Mouse (Mus musculus): Measurements from ENCODE around the gene Plagl1.
A peak's percentile ranks its signal among the peaks of the same experiment; 100 is the strongest.

Gene Plagl1

DNA sequence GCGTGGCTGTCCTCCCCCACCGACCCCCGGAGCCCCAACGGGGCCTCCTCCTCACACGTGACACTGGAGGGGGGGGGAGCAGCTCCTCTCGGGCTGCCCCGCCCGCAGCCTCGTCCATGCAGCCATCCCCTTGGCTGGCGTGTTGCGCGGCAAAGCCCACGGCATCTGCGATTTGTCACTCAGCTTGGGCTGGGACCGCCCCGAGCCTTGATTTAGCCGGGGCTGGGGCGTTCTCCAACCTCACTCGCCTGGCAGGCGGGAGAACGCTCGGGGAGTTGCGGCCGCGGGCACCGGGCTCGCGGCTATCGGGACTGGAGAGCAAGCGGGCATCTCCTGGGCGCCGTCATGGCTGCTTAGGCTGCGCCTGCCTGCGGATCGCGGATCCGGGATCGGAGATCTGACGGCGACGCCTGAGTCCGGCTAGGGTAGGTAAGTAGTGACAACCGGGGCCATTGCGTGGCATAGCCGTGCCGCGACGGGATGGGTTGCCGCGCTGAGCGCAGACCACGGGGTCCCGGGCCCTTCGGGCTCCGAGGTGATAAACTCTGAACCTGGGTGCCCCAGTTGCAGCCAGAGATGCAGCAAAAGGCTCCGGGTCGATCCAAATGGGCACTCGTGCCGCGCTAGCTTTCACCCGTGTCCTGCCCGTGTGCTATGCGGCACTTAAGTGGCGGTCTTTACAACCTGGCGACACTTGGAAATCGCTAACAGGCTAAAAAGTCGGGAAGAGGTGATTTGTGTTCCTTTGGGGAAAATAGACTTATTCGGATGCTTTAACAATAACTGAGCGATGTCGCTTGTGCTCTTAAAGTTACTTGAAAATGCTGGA lies 30.5 kb downstream of the Plagl1 start:
- DNase-seq (ENCODE audit: low read depth), result peak; percentile 67

DNA sequence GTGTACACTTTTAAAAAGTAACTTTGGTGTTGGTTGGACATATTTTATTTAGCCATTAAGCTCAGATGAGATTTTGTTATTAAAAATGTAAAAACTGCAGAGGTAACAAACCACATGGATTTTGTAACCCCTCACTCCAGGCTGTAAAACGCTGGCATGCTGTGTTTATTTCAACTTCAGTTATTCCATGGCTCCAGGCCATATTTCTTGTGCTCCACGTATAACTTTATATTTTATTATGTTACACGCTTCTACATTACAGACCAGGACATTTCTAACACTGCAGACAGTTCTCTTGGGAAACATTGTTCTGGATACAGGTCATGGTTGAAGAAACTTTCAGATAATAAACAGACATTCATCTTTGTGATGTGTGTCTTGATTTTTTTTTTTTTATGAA lies 32.7 kb downstream of the Plagl1 start:
- DNase-seq (ENCODE audit: low read depth), result no peak

DNA sequence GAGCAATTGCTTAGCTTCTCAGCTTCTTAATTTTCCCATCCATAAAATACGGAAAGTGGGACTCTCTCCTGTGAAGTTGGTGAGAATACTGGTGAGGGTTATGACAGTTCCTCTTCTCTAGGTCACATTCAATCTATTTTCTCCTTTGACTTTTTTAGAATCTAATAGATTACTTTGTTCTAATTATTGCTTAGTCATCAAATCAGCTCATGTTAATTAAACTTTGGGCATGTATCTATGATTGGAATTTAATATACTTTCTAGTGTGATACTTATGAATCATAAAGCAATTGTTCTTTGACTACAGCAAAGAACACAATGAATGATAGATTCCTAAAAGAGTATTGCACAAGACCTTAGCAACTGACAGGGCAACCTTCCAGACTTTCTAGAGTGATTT lies 38.6 kb downstream of the Plagl1 start:
- no peak for DNase-seq (ENCODE audit: low read depth)

DNA sequence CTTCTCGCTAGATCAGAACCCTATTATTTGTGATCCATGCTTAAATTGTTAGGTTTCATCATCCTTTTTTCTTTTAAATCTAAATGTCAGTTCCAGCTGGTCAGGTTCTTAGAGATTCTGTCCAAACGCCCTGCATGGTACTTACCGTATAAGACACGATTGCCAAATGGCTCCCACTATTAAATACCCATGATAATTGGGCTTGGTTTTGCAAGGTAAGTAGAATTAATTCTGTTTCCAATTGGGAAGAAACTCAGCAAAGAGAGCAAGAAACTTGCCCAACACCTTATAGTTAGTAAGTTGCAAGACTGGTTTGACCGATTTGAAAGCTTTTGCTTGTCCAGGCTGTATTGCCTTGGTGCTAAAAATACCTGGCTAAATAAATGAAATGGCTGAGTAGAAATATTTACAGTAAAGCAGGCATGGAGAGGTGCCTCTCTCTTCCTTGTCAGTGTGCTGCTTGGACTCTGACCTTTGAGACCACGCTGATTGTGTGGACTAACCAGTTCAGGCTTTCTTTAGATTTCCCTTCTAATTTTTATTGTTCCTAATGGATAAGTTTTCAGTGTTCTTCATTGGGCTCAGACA lies 39.9 kb downstream of the Plagl1 start:
- DNase-seq (ENCODE audit: low read depth), result no peak

DNA sequence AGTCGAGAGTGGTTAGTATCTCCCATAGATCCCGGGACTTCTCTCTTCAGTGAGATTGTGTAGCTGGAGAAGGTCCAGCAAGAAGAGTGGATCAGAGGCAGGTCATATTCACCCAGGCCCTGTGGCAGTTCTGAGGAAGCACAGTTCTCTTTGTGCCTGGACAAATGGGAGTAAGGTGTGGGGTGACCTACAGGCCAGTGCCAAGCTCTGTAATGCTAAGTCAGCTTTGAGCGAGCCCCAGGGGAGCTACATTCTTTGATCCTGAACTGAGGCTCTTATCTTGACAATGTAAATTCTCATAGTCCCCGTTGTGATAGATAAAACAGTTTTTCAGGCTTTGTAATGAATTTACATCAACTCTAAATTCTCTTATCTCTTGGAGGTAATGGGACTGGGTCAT lies 42.1 kb downstream of the Plagl1 start:
- no peak for DNase-seq (ENCODE audit: low read depth)

DNA sequence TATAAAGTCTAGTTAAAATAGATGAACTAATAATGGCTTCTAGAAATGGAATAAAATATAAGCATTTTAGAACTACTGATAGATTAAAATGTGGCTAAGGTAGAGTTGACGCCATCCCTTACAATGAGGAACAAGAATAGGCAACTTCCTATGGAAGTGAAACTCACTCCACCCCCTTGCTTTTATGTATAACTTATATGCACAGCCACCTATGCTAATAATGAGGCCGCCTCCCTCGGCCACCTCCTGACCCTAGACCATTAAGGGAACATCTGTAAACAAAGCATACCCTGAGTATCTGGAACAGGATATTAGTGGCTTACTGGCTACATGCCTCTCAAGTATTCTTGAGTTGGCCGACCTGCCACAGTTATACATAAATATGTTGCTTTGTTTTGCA lies 43.5 kb downstream of the Plagl1 start:
- no peak for DNase-seq (ENCODE audit: low read depth)

DNA sequence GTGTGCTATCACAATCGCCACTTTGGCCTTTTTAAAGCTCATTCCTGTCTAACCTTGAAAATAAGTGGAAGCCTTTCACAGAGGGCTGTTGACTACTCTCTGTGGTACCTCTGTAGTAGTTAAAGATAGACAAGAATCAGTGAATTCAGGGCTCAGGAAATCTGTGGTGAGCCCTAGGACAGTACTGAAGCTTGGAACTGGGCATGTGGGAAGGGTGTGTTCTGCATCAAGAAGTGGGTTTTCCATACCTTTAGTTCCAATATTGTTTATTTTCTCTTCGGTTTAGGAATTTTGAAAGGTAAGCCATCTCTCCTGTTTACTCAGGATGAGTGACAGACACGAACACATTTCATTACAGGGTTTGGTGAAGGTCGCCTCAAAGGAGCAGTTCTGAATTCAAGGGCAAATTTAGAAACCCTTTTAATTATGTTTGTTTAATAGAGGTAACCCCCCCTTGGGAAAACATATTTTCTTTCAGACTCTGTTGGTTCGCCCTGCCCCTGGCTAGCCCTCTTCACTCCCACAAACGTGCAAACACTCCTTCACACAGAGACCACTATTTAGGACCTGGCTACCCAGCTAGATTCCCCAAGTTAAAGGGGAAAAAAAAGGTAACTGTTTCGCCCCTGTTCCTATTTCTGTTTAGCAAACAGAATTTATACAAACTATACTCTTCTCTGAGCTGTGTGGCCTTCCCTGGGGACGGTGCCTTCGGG lies 46.8 kb downstream of the Plagl1 start:
- DNase-seq (ENCODE audit: low read depth), result no peak

DNA sequence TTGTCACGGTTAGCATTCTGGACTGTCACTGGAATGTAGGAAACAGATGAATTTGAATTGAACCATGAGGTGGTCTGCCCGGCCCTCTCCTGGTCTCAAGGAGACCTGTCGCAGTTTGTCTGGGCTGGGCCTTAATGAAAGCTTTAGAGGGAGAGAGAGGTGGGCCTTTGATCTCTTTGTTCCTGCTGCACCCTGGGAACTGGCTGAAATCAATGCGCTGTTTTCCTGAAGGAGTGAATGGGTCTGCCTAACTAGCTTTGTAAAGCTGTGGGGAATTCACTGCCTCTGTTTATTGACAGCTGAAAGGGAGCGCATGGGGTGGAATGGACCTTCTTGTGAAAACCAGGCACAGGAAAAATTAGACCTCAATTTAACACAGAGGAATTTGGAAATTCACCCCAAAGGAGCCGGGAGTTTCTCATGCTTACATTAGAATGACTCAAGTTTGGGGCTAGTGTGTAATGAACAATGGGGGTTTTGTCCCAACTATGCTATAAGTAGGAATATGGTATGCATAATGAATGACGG lies 47.8 kb downstream of the Plagl1 start:
- no peak for DNase-seq (ENCODE audit: low read depth)

DNA sequence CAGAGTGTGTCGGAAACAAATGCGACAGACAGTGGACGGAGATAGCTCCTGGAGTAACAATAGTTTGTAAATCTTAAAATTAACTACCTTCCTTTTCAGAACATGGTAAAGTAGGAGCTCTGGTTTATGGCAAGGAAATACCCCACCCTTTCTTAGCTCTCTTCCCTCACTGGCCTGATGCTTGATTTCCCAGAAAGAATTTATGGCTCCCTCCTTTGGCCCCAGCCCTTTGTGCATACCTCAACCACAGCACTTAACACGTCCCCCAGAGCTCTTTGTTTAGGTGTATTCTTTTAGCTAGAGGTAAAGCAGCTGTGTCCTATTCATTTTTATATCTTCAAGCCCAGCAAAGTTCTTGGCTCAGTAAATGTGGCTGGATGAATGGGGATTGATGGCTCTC lies 48.5 kb downstream of the Plagl1 start:
- no peak for DNase-seq (ENCODE audit: low read depth)

DNA sequence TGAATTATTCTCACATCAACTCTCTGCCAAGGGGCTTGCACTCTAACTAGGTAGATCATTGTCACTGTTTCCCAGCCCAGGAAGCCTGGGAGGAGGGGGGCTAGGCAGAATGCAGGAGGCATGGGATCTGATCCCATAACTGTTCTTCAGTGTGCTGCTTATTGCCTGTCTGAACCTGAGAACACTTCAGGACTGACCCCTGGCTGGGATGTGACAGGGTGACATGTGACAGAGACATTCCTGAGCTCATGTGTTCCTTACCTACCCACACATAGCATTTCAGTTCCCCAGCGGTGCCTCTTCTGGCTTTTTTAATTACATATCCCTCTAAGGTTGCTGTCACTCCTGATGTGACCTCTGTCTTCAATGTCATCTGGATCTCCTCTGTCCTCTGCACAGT lies 49.5 kb downstream of the Plagl1 start:
- DNase-seq (ENCODE audit: low read depth), result no peak

DNA sequence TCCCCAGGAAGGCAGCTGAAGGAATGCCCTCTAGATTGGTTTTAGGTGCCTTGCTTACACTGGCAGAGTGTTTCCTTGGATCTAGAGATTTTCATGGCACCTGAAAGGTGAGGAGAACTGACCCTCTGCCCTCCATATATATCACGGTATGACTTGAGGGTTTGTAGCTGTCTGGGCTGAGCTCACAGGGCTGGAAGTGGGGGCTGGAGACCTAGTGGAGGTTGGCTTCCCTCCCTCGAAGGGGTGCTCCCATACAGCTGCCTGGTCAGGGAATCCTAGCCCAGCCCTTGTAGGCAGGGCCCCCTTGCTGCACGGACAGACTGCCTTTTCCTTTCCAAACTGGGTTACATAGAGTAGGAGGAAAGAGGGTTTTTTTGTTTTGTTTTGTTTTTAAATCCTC lies 52.5 kb downstream of the Plagl1 start:
- no peak for DNase-seq (ENCODE audit: low read depth)

DNA sequence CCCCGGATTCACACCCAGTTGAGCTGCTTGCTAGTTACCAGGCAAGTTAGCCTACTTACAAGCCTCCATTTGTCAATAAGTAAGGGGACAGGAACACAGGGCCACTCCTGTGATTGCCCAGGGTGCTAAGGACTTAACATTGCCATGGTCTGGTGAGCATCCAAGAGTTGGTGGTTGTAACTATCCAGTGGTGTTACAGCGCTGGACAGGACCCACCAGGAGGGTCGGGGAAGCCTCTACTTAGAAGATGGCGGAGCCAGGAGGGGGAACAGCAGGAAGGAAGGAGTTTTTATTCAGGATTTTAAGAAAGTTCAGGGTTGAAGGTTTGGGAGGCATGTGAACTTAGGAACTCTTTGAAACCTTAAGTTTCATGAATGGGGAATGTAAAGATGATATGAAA lies 53.3 kb downstream of the Plagl1 start:
- DNase-seq (ENCODE audit: low read depth), result no peak

DNA sequence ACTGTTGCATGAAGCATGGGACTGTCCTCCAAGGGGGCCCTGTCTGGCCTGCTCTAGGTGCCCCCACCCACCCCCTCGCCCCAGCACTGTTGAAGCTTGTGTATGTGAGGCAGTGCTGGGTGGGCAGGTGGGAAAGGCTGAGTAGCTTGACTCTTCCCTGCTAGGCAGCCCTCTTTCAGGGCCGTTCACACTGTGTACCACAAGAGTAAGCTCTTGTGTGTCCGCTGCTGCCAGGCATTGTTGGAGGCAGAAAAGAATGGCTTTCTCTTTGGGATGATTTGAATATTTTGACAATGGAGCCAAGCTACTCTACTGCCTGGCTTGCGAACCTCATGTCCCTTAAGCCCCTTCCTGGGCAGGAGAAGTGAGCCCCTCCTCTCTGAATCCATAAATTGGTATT lies 54.7 kb downstream of the Plagl1 start:
- no peak for DNase-seq (ENCODE audit: low read depth)

DNA sequence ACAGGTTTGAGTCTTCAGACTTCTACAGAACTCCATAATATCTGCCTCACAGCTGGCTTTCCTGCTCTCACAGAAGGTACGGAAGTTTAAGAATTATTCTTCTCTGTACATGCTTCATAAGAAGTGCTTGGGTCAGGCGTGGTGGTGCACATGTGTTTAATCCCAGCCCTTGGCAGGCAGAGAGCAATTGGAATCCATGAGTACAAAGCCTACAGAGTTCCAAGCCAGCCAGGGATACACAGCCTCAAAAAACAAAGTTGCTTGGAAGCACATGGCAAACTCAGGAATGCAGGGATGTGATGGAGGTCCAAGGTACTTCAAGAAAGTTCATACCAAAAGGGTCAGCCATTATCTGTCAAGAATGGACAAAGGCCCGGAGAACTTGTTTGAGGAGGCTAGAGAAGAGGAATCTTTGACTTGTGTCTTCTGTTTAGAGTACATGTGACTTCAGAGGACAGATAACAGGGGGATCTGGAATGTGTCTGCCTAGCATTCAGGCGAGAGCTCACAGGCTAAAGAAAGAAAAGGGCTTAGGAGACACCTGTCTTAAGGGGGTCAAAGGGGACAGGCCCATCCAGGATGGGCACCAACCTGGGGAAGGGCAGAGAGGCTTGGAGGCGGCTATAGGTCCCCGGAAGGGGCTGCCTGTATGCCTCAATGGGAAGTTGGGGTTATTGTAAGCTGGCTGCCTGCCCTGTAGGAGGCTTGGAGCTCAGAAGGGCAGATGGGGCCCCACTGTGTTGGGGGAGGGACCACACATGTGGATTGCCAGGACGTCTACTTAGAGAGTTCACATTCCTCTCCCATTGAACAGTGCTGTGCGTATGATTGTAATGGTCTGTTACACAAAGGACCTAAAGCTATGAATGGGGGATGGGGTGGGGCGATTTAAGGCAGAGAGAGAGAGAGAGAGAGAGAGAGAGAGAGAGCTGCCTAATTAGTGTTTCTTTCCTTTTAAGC lies 56.7 kb downstream of the Plagl1 start:
- DNase-seq (ENCODE audit: low read depth), result no peak

DNA sequence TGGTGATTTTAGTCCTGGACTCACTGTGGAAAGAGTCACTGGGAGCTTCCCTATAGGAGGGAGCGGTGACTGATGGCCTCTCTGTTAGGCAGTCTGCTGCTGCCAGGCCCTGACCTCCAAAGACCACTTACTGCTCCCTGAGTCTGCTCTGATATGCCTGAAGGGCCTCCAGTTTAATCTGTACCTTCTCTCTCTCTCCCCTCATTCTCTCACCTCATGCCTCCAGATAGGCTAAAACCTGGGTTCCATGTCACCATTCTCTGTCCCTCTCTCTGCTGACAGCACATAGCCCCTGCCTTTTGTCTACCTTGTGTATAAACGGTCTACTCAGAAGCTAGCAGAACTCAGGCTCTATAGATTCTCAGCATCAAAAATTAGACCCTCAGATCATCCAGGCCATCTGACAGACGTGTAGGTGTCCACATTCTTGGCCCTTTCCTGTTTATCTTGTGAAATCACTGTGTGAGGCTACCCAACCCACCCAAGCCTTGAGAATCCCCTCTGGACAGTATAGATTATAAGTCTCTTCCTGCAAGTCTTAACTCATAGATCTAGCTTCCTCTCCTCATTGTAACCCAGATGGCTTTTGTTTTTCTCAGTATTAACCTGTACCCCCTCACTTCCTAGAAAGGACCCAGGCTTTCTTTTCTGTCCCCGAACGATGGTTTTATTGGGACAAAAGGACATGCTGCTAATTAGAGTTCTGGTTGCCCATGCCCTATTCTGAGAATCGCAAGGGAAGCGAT lies 57.9 kb downstream of the Plagl1 start:
- DNase-seq (ENCODE audit: low read depth), result no peak

DNA sequence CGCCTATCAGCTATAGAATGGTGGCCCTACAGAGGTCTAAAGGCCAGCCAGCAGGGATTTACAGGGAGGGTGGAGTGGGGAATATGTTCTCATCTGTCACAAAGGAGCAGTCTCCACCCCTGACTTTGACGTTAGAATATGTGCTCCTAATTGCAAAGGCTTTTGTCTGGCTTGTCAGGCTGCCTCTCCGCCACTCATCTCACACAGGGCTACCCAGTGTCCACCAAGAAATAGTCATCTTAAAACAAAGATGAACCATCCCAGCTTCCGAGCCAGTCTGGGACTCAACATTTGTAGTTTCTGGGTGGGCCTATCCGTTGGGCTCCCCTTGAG lies 58.4 kb downstream of the Plagl1 start:
- no peak for DNase-seq (ENCODE audit: low read depth)

DNA sequence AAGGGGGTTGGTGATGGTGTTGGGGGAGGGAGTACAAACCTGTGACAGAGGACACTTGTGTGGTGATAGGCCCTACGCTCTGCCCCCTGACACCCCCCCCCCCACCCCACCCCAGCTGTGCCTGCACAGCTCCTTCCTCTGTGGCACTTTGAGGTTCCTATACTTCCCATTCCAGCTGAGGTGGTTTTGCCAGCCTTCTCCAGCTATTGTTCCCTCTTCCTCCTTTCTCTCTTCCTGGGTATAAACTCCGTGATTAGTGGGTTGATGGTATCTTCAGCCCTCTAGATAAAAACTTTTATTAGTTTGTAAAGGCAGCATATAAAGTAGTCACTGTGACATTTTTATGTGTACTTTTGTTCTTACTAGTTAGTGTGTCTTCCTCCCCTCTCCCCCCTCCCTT lies 59.0 kb downstream of the Plagl1 start:
- DNase-seq (ENCODE audit: low read depth), result no peak

DNA sequence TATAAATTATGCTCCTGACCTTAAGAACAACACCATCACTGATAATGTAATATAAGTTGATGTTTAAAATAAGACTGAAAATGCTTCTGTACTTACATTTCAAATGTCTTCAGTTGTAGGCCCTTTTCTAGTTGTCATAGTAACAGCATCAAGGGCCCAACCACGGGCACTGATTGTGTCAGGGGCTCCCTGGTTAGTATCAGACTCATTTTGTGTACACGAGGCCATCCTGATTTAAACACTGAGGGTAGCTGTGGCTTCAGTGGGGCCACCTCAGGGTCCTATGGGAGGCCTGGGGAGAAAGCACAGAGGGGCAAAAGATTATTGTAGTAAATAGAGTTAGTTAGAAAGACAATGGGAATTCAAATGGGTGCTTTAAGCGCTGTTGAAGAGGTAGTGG lies 65.5 kb downstream of the Plagl1 start:
- no peak for DNase-seq (ENCODE audit: low read depth)

DNA sequence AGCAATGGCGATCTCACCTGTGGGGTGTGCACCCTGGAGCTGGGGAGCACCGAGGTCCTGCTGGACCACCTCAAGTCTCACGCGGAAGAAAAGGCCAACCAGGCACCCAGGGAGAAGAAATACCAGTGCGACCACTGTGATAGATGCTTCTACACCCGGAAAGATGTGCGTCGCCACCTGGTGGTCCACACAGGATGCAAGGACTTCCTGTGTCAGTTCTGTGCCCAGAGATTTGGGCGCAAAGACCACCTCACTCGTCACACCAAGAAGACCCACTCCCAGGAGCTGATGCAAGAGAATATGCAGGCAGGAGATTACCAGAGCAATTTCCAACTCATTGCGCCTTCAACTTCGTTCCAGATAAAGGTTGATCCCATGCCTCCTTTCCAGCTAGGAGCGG lies 67.0 kb downstream of the Plagl1 start:
- DNase-seq (ENCODE audit: low read depth), result peak; percentile 28

DNA sequence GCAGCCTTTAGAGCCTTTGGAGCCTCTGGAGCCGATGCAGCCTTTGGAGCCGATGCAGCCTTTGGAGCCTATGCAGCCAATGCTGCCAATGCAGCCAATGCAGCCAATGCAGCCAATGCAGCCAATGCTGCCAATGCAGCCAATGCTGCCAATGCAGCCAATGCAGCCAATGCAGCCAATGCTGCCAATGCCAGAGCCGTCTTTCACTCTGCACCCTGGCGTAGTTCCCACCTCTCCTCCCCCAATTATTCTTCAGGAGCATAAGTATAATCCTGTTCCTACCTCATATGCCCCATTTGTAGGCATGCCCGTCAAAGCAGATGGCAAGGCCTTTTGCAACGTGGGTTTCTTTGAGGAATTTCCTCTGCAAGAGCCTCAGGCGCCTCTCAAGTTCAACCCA lies 67.6 kb downstream of the Plagl1 start:
- DNase-seq (ENCODE audit: low read depth), result no peak

DNA sequence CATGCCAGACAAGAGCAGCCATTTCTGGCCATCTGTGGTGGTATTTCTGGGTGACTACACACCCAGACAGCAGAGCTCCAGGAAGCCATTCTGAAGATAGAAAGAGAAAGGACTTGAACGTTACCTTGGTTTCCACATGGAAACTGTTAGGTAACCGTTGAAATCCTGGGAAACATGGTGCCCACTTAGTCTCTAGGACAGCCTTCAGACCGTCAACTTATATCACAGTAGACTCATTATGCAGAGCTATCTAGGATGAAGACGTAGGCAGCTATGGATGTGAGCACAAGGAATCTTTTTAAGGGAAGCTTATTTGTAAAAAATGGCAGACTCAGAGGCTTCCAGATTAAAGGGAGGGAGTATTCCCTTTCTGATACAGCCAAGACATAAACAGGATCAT lies 73.5 kb downstream of the Plagl1 start:
- no peak for DNase-seq (ENCODE audit: low read depth)
